Mouse (Mus musculus): Measurements from ENCODE around the gene Arid4b. TPM values are rescaled to one million over a fixed set of nuclear protein-coding genes. Genes with fewer than 3 reads are reported as not detected.

Arid4b gene
- polyA plus RNA-seq, 1 experiment from 2014 or later, result 68.7 TPM

DNA sequence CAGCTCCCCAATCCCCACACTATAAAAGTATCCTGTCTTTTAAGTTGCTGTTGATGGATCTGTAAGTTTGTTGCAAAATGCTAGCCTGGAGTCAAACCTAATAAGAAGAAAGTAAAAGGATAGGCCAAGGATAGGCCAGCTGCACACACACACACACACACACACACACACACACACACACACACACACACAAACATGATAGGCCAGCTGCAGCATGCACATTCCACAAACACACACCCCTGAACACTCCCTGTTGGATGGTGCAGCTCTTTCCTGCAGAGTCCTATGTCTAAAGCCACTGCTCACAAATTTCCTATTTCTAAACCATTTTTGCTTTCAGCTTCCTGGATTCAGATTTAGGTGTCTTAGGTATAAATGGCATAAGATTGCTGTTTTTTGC lies 19.2 kb upstream of the Arid4b start:
- Histone ChIP-seq H3K9ac (ENCODE audit: low read depth, low read length) (no peak overlapping the region), H3K4me3 (ENCODE audit: low read length) (no peak overlapping the region), H3K27me3 (ENCODE audit: control insufficient read depth, insufficient read depth, low read length) (no peaks in the 10 kb centered on the region), H3K36me3 (ENCODE audit: control insufficient read depth, insufficient read depth, low read length) (peaks cover 7% of the 10 kb centered on the region; the same call in 1 of the 2 replicates), H3K27ac (ENCODE audit: low read depth, low read length) (no peak overlapping the region), H3K4me2 (replicated peaks; ENCODE audit: low read depth, low read length) (no peak overlapping the region), H3K4me1 (ENCODE audit: control insufficient read depth, insufficient read depth, low read length) (no peaks in the 10 kb centered on the region), H3K9me3 (ENCODE audit: control insufficient read depth, low read length) (no peaks in the 10 kb centered on the region)
- ATAC-seq (ENCODE audit: low FRiP score, low TSS enrichment), result no peak

DNA sequence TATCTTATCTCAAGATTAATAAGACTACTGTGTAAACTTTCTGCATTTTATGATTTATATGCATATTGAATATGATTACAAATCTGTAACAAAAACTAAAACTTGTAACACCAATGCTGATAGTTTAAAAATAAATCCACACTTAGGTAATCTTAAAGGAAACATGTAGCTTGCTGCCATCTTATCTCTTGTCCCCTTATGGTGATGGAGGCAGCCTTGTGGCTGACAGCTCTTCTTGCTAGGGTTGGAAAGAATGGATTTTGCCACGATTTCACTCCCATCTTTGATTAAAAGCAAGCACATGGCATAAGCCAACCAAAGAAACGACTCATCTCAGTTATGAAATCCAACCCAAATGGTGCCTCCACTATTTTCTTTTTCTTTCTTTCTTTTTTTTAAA lies 18.5 kb upstream of the Arid4b start:
- Histone ChIP-seq H3K4me3 (ENCODE audit: low read length) (no peak overlapping the region), H3K9me3 (ENCODE audit: control insufficient read depth, low read length) (no peaks in the 10 kb centered on the region), H3K36me3 (ENCODE audit: control insufficient read depth, insufficient read depth, low read length) (peaks cover 14% of the 10 kb centered on the region; the same call in 1 of the 2 replicates), H3K27ac (ENCODE audit: low read depth, low read length) (no peak overlapping the region), H3K4me2 (replicated peaks; ENCODE audit: low read depth, low read length) (no peak overlapping the region), H3K4me1 (ENCODE audit: control insufficient read depth, insufficient read depth, low read length) (no peaks in the 10 kb centered on the region), H3K9ac (ENCODE audit: low read depth, low read length) (no peak overlapping the region), H3K27me3 (ENCODE audit: control insufficient read depth, insufficient read depth, low read length) (no peaks in the 10 kb centered on the region)
- 82% methylated on average over 2 of the region's 2 CpGs for WGBS
- ATAC-seq (ENCODE audit: low FRiP score, low TSS enrichment), result no peak

DNA sequence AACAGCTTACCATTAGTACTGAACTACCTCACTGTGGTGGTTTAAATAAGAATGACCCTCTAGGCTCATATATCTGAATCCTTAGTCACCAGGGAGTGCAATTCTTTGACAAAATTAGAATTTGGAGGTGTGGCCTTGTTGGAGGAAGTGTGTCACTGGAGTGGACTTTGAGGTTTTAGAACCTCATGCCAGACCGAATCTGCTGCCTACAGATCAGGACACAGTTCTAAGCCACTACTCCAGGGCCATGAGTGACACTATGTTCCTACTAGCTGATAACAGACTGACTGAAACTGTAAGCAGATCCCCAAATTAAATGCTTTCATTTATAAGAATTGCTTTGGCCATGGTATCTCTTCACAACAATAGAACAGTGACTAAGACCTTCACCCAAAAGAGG lies 13.2 kb upstream of the Arid4b start:
- ATAC-seq (ENCODE audit: low FRiP score, low TSS enrichment), result no peak
- Histone ChIP-seq H3K4me3 (ENCODE audit: low read length) (no peak overlapping the region), H3K27ac (ENCODE audit: low read depth, low read length) (no peak overlapping the region), H3K36me3 (ENCODE audit: control insufficient read depth, insufficient read depth, low read length) (peaks cover 51% of the 10 kb centered on the region), H3K27me3 (ENCODE audit: control insufficient read depth, insufficient read depth, low read length) (no peaks in the 10 kb centered on the region), H3K9ac (ENCODE audit: low read depth, low read length) (no peak overlapping the region), H3K4me1 (ENCODE audit: control insufficient read depth, insufficient read depth, low read length) (no peaks in the 10 kb centered on the region), H3K4me2 (replicated peaks; ENCODE audit: low read depth, low read length) (no peak overlapping the region), H3K9me3 (ENCODE audit: control insufficient read depth, low read length) (no peaks in the 10 kb centered on the region)
- WGBS, result 89% methylated on average over 1 of the region's 1 CpGs

DNA sequence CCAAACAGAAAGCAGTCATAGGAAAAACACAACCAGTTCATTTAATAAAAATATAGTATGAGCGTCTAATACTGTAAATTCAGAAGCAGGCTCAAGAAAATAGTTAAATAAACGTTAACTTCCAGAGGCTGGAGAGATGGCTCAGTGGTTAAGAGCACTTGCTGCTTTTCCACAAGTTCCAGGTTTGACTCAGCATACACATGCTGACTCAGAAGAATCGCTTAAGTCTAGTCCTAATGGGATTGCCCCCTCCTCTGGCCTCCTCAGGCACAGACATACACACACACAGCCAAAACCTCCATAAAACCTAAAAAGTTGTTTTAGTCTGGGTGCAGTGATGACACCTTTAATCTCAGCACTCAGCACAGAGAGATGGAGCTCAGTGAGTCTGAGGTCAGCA lies 6.2 kb upstream of the Arid4b start:
- H3K36me3 ChIP-seq (ENCODE audit: control insufficient read depth, insufficient read depth, low read length), result peaks cover 51% of the 10 kb centered on the region
- no peak overlapping the region for H3K4me3 ChIP-seq (ENCODE audit: low read length)
- H3K9ac ChIP-seq (ENCODE audit: low read depth, low read length), result no peak overlapping the region
- ATAC-seq (ENCODE audit: low FRiP score, low TSS enrichment), result no peak
- H3K27me3 ChIP-seq (ENCODE audit: control insufficient read depth, insufficient read depth, low read length), result no peaks in the 10 kb centered on the region
- H3K4me1 ChIP-seq (ENCODE audit: control insufficient read depth, insufficient read depth, low read length), result no peaks in the 10 kb centered on the region
- WGBS, result 92% methylated on average over 3 of the region's 3 CpGs
- H3K27ac ChIP-seq (ENCODE audit: low read depth, low read length), result no peak overlapping the region
- H3K4me2 ChIP-seq (replicated peaks; ENCODE audit: low read depth, low read length), result no peak overlapping the region
- H3K9me3 ChIP-seq (ENCODE audit: control insufficient read depth, low read length), result no peaks in the 10 kb centered on the region

DNA sequence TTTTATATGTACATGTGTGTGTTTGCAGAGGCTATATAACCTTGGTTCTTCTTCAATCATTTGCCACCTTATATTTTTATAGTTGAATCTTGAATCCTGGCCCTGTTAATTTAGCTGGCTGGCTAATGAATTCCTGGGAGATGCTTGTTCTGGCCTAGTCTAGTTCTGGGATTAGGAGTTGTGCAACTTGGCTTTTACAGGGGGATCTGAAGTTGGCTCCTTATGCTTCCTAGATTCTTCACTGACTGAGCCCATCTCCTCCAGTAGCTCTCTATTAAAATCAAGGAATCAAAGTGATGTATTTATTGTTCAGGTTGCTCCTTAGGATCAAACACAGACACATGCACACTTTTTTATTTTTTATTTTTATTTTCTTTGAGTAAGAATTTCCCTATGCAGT lies 3.5 kb upstream of the Arid4b start:
- no peaks in the 10 kb centered on the region for H3K4me1 ChIP-seq (ENCODE audit: control insufficient read depth, insufficient read depth, low read length)
- H3K4me2 ChIP-seq (replicated peaks; ENCODE audit: low read depth, low read length), result no peak overlapping the region
- no peak overlapping the region for H3K4me3 ChIP-seq (ENCODE audit: low read length)
- no peak overlapping the region for H3K27ac ChIP-seq (ENCODE audit: low read depth, low read length)
- no peaks in the 10 kb centered on the region for H3K9me3 ChIP-seq (ENCODE audit: control insufficient read depth, low read length)
- no peak for ATAC-seq (ENCODE audit: low FRiP score, low TSS enrichment)
- H3K27me3 ChIP-seq (ENCODE audit: control insufficient read depth, insufficient read depth, low read length), result no peaks in the 10 kb centered on the region
- H3K9ac ChIP-seq (ENCODE audit: low read depth, low read length), result no peak overlapping the region
- peaks cover 25% of the 10 kb centered on the region; the same call in 1 of the 2 replicates for H3K36me3 ChIP-seq (ENCODE audit: control insufficient read depth, insufficient read depth, low read length)

DNA sequence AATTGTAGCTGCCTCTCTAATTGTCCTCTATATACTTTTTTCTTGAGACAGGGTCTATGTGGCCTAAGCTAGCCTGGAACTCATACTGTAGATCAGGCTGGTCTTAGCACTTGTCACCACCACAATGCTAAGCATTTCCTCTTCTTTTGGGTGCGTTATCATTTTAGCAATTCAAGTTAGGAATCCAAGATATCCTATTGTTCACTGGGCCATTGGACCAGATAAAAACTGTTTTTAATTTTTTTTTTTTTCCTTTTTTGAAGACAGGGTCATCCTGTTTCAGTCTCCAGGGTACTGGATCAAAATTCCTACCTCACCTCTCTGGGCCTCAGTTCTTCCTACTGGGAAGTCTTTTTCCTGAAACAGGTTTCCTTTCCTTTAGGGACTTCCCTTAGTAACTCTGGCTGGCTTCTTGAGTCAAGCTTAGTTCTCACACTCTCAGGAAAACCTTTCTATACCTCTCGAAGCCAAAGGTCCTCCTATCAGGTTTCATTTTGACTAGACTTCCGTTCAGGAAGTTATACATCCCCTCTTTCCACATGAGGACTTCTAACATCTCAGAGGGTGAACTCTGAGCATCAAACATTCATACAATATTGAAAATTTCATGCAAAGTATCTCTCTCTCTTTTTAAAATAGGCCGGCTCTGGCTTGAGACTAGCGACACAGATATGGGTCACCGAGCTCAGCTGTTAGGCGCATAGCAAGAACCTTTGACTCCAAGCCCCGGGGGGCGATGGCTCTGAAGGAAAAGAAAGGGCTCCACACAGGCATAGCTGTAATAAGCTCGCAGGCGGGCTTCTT lies 621 bp upstream of the Arid4b start:
- peak overlapping the region; percentile 71 for H3K9ac ChIP-seq (ENCODE audit: low read depth, low read length)
- H3K4me2 ChIP-seq (replicated peaks; ENCODE audit: low read depth, low read length), result peak overlapping the region; percentile 51
- H3K27ac ChIP-seq (ENCODE audit: low read depth, low read length), result peak overlapping the region; percentile 92; the same call in 1 of the 2 replicates
- no peaks in the 10 kb centered on the region for H3K4me1 ChIP-seq (ENCODE audit: control insufficient read depth, insufficient read depth, low read length)
- 7% methylated on average over 11 of the region's 11 CpGs for WGBS
- peaks cover 10% of the 10 kb centered on the region; the same call in 1 of the 2 replicates for H3K36me3 ChIP-seq (ENCODE audit: control insufficient read depth, insufficient read depth, low read length)
- H3K27me3 ChIP-seq (ENCODE audit: control insufficient read depth, insufficient read depth, low read length), result no peaks in the 10 kb centered on the region
- no peaks in the 10 kb centered on the region for H3K9me3 ChIP-seq (ENCODE audit: control insufficient read depth, low read length)
- peak overlapping the region; percentile 96 for H3K4me3 ChIP-seq (ENCODE audit: low read length)
- ATAC-seq (ENCODE audit: low FRiP score, low TSS enrichment), result no peak

DNA sequence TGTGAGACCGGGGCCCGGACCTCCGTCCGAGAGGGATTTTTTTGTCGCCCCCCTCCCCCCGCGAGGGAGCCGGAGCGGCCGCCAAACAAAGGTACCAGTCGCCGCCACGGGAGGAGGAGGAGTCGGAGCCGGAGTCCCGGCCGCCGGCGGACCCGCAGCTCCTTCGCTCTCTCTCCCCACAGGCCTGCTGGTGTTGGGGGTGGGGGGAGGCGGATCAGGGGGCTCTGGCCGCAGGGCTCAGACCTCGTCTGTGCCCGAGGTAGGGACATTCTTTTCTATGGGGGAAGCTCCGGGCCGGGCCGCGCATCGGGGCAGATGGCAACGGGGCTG lies 875 bp downstream of the Arid4b start:
- H3K4me3 ChIP-seq (ENCODE audit: low read length), result peak overlapping the region; percentile 96
- ATAC-seq (ENCODE audit: low FRiP score, low TSS enrichment), result peak; percentile 61
- 2% methylated on average over 13 of the region's 31 CpGs for WGBS
- no peaks in the 10 kb centered on the region for H3K4me1 ChIP-seq (ENCODE audit: control insufficient read depth, insufficient read depth, low read length)
- H3K36me3 ChIP-seq (ENCODE audit: control insufficient read depth, insufficient read depth, low read length), result peaks cover 7% of the 10 kb centered on the region; the same call in 1 of the 2 replicates
- H3K4me2 ChIP-seq (replicated peaks; ENCODE audit: low read depth, low read length), result peak overlapping the region; percentile 65
- peak overlapping the region; percentile 94 for H3K9ac ChIP-seq (ENCODE audit: low read depth, low read length)
- H3K9me3 ChIP-seq (ENCODE audit: control insufficient read depth, low read length), result no peaks in the 10 kb centered on the region
- H3K27me3 ChIP-seq (ENCODE audit: control insufficient read depth, insufficient read depth, low read length), result no peaks in the 10 kb centered on the region
- peak overlapping the region; percentile 97 for H3K27ac ChIP-seq (ENCODE audit: low read depth, low read length)

DNA sequence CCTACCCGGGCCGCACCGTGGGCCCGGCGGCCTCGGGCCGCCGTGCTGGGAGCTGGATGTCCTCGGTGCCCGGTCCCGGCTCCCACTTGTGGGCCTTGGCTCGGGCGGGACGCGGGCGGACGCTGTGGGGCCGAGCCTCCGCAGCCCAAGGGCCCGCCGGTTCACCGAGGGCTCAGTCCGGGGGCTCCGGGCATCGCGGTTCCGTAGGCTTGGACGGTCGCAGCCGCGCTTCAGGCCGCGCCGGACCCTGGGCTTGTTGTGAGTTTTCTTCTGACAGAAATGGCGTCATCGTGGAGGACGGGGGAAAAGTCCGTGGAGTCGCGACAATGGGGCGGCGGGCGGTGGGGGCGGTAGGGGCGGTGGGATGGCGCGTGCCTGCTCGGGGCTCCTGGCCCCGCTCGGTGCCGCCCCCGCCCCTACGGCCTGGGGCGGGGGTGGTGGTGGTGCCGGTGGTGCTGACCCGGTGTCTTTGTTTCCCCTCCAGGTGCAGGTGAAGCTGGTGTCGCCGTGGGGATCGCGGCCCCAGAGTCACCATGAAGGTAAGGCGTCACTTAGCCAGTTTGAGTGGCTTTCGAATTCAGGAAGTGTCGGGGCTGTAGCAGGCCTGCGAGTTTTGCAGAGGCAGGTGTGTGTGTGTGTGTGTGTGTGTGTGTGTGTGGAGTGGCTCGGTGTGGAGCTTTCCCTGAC lies 1.5 kb downstream of the Arid4b start:
- Histone ChIP-seq H3K27me3 (ENCODE audit: control insufficient read depth, insufficient read depth, low read length) (no peaks in the 10 kb centered on the region), H3K4me3 (ENCODE audit: low read length) (peak overlapping the region; percentile 96), H3K9ac (ENCODE audit: low read depth, low read length) (peak overlapping the region; percentile 94), H3K9me3 (ENCODE audit: control insufficient read depth, low read length) (no peaks in the 10 kb centered on the region), H3K4me2 (replicated peaks; ENCODE audit: low read depth, low read length) (peak overlapping the region; percentile 65), H3K36me3 (ENCODE audit: control insufficient read depth, insufficient read depth, low read length) (peaks cover 2% of the 10 kb centered on the region; the same call in 1 of the 2 replicates), H3K27ac (ENCODE audit: low read depth, low read length) (peak overlapping the region; percentile 97), H3K4me1 (ENCODE audit: control insufficient read depth, insufficient read depth, low read length) (no peaks in the 10 kb centered on the region)
- WGBS, result under 1% methylated on average over 62 of the region's 65 CpGs
- ATAC-seq (ENCODE audit: low FRiP score, low TSS enrichment), result no peak

DNA sequence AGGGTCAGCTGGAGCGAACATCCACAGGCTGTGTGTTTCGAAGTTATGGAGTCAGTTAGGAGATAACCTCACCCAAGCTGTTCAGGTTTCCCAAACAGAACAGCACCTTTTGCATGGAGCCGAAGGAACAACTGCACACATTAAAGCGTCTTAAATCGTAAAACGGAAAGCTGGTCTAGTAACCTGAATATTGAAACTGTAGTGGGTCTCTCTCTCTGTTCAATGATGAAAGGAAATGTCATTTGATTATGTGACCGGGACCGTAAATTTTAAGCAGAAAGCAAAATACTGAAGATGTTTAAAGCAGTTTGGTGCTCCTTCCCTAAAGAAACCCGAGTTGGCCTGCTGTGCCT lies 2.0 kb downstream of the Arid4b start:
- H3K9ac ChIP-seq (ENCODE audit: low read depth, low read length), result peak overlapping the region; percentile 94
- H3K4me3 ChIP-seq (ENCODE audit: low read length), result peak overlapping the region; percentile 96
- H3K9me3 ChIP-seq (ENCODE audit: control insufficient read depth, low read length), result no peaks in the 10 kb centered on the region
- H3K36me3 ChIP-seq (ENCODE audit: control insufficient read depth, insufficient read depth, low read length), result no peaks in the 10 kb centered on the region
- ATAC-seq (ENCODE audit: low FRiP score, low TSS enrichment), result no peak
- H3K27me3 ChIP-seq (ENCODE audit: control insufficient read depth, insufficient read depth, low read length), result no peaks in the 10 kb centered on the region
- peak overlapping the region; percentile 65 for H3K4me2 ChIP-seq (replicated peaks; ENCODE audit: low read depth, low read length)
- no peak overlapping the region for H3K27ac ChIP-seq (ENCODE audit: low read depth, low read length)
- H3K4me1 ChIP-seq (ENCODE audit: control insufficient read depth, insufficient read depth, low read length), result no peaks in the 10 kb centered on the region
- 11% methylated on average over 9 of the region's 9 CpGs for WGBS

All from kidney, embryonic 14.5 days (tissue).